Mouse (Mus musculus): ENCODE measurements around the gene Krt222.
A peak's percentile ranks its signal among the peaks of the same experiment; 100 is the strongest.

The Krt222 gene

GRCm38 (mm10) chr11:99231049-99231816 lies 12.7 kb downstream of the Krt222 start:
- DNase-seq, result no peak

DNA sequence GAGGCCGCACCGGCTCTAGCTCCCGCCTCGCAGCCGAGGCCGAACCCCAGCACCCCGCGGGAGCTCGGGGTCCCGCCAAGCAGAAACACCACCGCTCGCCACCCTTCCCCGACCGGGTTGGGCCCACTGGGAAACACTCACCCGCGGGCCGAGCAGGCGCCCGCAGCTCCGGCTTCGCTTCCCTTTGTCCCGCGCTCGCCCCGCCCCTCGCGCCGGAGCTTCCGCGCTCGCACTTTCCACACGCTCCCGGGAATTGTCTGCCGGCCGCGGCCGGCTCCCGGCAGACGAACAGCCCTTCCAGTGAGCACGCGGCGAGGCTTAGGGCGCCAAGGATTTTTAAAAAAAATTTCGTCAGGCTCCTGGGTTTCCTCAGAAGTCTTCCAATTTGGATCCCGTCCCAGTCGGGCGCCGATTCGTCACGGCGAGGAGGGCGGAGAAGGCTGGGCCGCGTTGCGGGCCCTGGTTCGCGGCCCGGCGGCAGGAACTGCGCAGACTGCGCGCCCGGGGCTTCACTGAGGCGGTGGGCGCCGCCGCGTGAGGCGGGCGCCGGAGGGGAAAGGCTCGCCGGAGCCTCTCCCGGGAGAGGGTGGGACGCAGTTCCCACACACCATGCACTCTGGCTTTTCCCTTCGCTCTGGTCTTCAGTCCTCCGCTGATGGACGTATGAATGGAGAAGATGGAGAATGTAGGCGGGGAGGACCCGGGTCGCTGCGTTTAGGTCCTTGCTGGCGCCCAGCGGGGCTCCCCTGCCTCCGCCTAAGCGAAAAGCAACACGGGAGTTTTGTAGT lies 13.4 kb downstream of the Krt222 start, which contains the start of gene Smarce1:
Gene Smarce1 (minus strand): TSS at position 757 of the 788 bp plus-strand sequence.
- peak; percentile 90 for DNase-seq

DNA sequence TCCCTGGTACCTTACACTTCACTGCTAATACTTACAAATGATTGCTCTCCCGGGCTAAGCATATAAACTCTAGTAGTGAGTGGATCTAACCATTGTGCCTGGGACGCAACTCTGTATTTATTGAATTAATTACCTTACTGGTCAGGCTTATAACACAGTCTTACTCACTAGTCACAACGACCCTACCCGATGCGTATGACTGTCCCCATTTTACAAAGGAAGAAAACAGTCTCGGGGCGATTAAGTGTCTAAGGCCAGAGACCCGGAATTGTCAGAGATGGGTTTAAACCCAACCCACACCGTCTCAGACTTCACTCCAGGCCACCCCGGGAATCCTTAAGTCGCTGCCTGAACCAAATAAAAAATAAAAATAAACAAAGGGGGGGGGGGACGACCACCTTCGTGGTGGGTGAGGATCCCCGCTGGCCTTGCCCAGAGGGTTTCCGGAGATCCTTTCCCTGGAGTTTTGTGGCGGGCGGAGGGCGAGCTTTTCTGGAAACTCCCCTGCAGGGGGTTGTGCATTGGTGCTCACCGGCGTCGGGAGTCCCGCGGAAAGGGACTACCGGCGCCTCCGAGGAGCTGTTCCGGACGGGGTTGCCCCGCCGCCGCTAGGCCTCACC lies 14.1 kb downstream of the Krt222 start:
- no peak for DNase-seq

- no peak for DNase-seq
These were observed 17.6 kb downstream of the Krt222 start for GRCm38 (mm10) chr11:99226298-99226697.

GRCm38 (mm10) chr11:99223310-99223709 lies 20.6 kb downstream of the Krt222 start:
- DNase-seq, result no peak

DNA sequence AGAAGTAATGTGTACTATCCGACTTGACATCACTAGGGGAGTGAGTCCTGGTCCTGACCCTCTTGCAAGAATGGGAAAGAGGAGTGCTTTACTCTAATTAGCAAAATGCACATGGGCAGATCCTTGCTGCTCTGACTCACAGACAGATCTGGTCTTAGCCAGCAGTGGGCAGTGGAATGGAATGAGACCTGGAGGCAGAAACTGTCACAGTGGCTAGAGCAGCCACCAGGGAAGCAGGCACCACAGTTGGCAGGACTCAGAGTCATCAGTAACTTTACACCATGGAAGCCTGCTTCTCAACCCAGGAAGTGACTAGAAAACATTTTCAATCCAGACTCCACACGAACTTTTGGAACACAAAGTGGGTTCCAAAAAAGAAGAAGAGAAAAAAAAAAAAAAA lies 22.1 kb downstream of the Krt222 start:
- no peak for DNase-seq

- no peak for DNase-seq
These were observed 26.5 kb downstream of the Krt222 start for GRCm38 (mm10) chr11:99217248-99217986.

GRCm38 (mm10) chr11:99216181-99216580 lies 27.7 kb downstream of the Krt222 start:
- no peak for DNase-seq

DNA sequence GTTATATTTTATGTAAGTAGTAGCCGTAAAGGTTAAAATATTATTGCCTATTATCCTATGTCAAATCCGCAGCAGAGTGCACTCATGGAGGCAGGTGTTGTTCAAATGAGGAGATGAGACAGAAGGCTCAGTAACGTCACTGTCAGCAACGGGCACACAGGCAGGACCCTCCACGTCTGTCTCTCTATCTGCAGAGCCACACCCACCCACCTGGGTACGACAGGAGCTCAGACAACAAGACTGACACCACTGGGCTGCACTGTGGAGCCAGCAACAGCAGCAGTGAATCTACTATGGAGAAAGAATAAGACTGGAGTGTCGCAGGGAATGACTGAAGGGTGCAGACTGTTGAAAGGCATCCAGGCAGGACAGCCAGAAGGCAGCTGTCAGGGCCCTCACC lies 31.2 kb downstream of the Krt222 start:
- DNase-seq, result no peak

DNA sequence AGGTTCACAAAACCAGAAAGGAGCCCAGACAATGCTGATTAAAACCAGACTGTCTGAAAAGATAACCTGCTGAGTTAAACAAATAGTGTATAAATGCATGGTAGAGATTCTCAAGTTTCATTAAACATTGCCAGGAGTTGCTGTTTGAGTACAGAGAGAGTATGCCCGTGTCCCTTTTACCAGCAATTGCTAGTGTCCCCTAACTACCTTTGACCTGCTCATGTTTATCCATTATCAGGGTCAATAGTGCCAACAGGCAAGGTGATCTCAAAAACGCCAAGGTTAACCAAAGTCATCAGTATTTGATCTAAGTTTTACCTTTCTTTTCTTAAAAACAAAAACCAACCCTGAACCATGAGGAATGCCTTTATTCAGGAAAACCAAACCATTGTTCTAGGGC lies 31.9 kb downstream of the Krt222 start:
- no peak for DNase-seq

DNA sequence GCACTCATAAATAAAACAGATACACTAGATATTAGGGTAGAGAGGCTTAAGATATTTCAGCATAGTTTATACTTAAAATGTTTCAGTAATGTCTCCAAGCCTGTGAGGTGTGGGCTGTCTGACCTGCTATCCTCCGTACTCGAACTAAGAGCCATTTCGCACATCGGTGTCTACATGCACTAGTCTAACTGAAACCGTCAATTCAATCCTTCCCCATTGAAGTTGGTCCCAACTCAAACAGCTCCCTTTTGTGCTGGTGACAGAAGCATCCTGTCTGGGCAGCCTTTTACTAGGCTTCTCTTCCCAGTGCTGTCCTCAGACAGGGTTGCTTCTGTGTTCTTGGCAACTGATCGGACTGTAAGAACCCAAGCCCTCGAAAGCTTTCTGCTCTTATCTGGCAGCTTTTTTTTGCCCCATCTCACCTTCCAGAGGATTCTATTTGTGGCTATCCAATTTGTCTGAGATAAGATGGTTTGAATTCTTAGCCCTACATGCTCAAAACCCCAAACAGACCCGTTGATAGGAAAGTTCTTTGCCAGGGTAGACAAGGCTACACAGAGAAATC lies 35.7 kb downstream of the Krt222 start:
- no peak for DNase-seq

DNA sequence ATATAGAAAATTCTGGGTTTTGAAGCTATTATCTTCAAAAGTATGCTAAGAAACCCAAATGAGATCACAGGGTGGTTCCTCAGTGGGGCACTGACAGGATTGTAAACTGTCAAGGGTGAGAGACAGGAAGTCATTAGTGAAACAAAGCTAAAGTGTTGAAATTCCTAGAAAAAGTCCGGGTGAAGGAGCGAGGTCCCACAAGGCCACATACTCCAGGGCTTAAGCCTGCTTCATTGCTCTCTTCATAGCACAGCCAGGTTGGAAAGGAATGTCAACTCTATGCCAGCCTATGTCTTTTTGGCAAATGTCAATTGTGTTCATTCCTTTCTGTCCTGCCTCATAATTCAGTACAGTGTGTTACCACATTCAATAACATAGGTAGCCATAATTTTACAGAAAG lies 36.4 kb downstream of the Krt222 start:
- DNase-seq, result no peak

DNA sequence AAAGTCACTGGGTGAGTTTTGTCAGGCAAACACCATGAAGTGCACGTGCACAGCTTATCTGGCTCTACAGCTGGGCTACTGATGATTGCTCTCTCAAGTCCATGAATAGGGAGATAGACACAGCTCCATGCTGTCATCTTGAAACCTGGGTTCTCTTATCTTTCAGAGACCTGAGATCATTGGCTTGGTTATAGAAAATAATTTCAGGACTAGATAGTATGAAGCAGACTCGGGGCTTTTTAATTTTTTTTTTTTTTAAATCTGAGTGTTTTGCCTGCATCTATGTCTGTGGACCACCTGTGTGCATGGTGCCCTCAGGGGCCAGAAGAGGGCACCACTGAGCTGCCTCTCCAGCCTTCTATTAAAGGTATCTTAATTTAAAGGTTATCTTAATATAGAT lies 36.9 kb downstream of the Krt222 start:
- no peak for DNase-seq

DNA sequence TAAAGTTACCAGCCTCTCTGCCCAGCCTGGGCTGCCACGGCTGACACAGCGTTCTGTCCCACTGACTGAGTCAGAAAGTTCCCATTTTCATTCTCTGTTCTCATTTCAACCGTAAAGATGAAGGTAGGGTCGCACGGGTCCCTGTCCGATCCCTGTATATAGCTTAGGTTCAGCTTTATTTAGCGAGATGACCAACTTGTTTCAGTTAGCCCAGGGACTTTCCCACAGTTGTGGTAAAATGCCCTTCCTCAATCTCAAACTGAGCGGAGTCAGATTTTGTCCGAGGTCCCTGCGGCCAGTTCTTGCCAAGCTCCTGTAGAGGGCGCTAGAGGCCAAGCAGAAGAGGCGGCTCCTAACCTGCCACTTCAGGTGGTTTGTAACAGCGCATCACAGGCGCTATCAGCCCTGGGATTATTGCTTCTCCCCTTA lies 54.7 kb downstream of the Krt222 start:
- peak; percentile 64 for DNase-seq

- DNase-seq, result no peak
These were observed 56.5 kb downstream of the Krt222 start for GRCm38 (mm10) chr11:99187348-99187747.

- no peak for DNase-seq
These were observed 57.0 kb downstream of the Krt222 start for GRCm38 (mm10) chr11:99186836-99187235.

All from kidney, adult 18-20 months (tissue).